Mouse (Mus musculus) megakaryocyte-erythroid progenitor cell, adult 5-6 weeks (primary cell): ENCODE measurements around the gene Mrpl23. TPM values are rescaled to one million over a fixed set of nuclear protein-coding genes. Genes with fewer than 3 reads are reported as not detected.
A peak's percentile ranks its signal among the peaks of the same experiment; 100 is the strongest.

Experiments
- ATAC-seq: replicated peaks from 2 replicates; pipeline ENCODE4 v1.8.0; 2016; ENCODE audit warnings: mild to moderate bottlenecking, inconsistent platforms; ENCODE audit not compliant: severe bottlenecking, poor library complexity, low FRiP score, low TSS enrichment
- total RNA-seq, 2 experiments: library from RNA; stranded (forward) in 1 of 2; stranded (reverse) in 1 of 2; fragments of 200-1000, 215-1000 nt in 1 of 2; fragments of >200 nt in 1 of 2; fragmentation: Nextera tagmentation in 1 of 2; gene quantifications; 2 replicates each; pipeline ENCODE4 v1.2.3; 2014 to 2017

Mrpl23 gene
- total RNA-seq, 2 experiments from 2014 or later: 13.8 to 82.1 TPM

- no peak for ATAC-seq
Observed at GRCm38 (mm10) chr7:142516221-142516978, 16.1 kb upstream of the Mrpl23 start.

DNA sequence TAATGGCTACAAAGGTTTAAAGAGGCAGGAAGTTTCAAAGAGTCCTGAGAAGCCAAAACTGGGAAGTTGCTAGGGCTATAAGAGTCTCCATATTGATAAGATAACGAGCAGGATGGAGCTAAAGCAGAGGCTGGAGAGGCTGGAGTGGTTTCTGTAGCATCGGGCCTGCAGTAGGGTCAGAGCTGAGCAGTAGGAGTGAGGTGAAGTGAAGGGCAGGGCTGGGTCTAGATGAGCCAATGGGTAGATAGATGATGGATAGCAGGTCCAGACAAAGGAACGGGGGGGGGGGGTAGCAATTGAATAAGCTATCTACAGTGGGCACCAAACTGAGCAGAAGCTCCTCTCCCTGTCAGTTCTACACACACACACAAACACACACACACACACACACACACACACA lies 15.0 kb upstream of the Mrpl23 start:
- no peak for ATAC-seq

DNA sequence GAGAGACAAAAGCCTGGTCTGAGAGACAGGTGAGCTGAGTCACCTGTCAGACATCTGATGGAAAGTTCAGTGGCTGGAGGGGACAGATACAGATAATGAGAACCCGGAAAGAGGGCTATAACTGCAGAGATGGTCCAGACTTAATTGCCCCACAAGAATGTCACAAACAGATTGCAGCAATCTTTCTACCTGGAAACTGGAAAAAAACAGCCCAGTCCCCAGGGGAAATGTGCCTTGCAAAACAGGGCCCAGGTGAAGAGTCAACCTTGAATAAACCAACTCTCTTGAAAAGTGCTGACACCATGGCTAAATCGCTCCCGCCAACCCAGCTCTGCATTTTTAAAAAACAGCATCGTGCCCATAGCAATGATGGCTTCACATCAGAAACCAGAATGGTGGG lies 12.2 kb upstream of the Mrpl23 start:
- ATAC-seq: no peak

DNA sequence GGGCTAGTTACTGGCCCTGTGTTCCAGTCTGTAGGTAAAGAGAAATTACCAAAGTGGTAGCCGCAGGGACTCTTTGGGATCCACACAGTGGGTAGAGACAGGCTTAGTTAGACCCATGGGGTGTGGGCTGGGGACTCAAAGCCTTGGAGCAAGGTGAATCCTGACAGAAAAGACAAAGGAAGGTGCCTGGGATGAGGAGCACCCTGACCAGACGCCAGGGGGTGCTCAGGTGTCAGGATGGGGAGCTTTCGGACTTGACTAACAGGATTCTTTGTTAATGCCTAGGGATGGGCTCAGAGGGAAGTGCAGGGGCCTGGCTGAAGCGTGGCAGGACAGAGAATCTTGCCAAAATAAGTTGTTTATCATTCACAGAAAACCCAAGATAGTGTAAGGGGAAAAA lies 10.1 kb upstream of the Mrpl23 start:
- ATAC-seq: 0 out of 2 replicates have a peak, but pooled peaks have one; percentile 27

DNA sequence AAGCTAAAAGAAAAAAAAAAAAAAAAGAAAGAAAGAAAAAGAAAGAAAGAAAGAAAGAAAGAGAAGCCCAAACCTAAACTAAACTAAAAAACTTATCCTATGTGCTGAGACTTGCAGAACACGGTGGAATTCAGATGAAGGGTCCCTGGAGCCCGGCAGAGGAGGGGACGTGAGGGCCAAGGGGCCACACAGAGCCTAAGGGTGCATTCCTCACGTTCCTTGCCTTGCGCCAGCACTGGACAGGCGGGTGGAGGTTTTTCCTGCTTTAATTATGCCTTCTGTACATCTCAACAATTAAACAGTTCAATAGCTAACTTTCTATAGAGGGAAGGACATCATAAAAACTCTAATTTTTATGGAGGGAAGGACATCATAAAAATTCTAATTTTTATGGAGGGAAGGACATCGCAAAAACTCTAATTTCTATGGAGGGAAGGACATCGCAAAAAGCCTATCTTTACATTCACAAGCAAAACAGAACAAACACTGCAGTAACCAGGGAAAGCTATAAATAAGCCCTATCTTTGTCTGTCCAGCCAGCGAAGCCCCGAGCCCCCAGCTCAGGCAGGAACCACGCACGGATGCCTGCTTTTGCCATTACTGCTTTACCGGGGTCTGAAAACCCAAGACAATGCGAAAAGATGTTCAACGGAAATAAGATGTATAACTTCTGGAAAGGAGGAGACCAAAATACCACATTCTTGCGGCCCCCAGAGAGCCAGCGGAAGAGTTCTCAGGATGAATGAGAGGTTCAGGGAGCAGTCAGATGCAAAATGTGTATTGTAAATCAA lies 9.1 kb upstream of the Mrpl23 start:
- no peak for ATAC-seq

DNA sequence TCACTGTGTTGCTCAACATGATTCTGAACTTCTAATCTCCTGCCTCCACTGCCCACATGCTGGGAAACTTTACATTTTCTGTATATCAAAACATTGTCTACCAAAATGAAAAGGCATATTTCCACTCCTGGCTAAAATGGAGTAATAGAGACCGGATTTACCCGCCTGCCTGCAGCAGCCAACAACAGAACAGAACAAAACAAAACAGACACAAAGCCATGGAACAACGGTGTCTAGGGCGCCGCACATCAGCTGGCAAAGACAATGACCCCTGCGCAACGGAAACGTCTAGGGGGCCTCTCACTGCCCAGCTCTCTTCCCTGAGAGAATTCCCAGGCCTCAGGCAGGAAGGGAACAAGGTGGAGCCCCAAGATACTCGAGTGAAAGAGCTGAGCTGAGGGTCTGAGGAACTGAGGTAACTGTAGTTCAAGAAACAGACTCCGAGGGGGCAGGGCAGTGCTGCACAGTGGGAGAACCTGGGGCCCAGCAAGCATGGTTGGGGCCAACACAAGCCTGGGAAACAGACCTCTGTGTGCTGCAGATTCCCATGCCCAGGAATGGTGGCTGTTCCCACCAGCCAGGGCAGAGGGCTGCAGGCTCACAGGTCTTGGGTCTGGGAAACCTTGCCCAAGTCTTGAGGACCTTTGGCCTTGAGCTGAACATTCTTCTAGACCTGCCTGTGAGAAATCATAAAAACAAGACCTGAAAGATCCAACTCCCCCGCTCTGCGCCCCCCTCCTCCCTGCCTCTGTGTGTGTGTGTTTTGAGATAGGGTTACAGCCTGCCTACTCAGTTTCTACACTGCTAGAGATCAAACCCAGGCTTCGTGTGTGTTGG lies 6.9 kb upstream of the Mrpl23 start:
- no peak; the same call in 1 of the 2 replicates for ATAC-seq

DNA sequence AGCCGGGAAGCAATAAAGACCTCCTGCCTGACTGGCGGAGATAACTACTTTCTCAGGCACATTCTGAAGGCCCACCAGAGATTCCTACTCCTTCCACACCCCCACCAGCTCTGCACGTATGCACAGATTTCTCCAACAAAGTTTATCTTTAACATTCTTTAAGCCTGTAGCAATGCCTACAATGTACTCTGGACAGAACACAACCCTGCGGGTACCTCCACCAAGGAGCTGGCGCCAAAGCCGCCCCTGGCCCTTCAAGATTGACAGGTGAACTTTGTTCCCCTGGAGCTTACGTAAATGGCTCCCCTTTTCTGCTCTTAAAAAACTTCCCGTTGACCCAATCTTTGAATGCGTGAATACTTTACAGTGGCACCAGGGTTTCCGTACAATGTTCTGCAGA lies 3.1 kb upstream of the Mrpl23 start:
- no peak for ATAC-seq

DNA sequence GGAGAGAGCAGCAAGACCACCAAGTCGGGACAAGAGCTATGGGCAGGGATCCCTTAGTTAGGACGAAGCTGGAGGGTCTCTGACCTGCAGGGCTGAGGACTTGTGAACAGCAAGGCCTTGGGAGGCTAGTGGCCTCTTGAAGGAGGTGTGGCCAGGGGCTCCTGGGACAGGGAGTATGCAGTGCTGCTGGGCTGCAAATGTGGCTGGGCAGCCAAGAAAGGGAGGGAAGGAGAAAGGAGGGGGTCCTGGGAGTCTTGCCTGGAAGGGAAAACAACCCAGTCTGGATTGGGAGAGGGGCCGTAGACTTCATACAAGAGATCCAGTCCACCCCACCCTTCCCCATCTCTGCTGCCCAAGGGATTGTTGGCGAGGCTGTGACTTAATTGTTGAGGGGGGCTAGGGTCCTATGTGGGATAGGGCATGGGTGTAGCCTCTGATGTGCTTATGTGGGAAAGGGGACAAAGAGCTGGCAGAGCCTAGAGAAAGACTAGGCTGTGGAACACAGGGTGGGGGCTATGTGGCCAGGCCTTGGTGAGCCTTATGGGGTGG lies 439 bp upstream of the Mrpl23 start:
- ATAC-seq: no peak

GRCm38 (mm10) chr7:142533059-142533855 lies 771 bp downstream of the Mrpl23 start:
- ATAC-seq: peak; percentile 67

DNA sequence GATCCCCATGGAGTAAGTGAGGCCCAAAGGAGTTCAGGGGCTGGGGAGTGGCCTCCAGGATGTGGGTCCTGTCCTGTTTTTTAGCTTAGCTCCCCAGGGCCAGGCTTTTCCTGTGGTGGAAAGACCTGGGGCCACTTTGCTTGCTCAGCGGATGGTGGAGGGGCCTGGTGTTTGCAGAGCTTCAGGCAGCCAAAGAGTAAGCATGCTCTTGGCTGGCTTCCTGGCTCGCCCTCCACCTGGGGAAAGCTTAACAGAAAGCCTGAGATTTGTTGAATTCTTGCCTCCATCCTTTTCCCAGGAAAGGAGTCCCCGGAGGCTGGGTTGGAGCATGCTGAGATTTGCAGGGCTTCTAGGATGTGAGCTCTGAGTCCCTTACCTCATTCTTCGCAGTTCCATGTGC lies 2.6 kb downstream of the Mrpl23 start:
- no peak for ATAC-seq

- ATAC-seq: no peak
Observed at GRCm38 (mm10) chr7:142535832-142536231, 3.3 kb downstream of the Mrpl23 start.

DNA sequence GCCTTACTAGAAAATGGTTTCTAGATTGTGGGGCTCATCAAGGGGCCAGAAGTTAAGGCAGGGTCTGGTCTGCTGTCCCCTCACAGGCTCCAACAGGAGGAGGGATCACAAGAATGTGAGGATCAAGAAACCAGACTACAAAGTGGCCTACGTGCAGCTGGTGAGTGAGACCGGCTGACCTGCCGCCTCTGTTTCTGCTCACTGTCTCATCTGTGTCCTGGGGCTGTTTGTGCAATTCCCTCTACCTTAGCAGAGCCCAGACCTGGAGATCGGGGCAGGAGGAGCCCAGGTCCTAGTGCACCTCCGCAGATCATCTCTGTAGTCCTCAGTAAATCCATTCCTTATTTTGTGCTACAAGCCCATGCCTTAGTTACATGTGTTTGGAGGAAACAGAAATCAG lies 4.7 kb downstream of the Mrpl23 start:
- no peak for ATAC-seq

DNA sequence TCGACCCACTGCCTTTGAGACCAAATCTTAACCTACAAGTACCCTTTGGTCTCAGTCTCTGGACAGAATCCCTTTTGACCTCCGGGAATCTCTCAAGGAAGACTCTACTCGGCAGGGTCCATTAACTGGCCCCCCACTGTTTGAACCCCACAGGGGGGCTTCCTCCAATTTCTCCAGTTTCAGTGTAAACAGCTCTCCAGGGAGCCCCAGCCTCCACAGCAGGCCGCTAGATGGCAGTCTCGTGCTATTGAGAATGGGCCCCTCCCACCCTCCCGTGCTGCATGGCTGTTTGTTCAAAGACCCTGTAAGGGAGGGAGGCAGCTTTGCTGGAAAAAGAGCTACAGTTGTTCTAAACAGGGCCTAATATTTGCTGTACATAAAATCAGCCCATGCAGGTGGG lies 5.4 kb downstream of the Mrpl23 start:
- no peak for ATAC-seq

DNA sequence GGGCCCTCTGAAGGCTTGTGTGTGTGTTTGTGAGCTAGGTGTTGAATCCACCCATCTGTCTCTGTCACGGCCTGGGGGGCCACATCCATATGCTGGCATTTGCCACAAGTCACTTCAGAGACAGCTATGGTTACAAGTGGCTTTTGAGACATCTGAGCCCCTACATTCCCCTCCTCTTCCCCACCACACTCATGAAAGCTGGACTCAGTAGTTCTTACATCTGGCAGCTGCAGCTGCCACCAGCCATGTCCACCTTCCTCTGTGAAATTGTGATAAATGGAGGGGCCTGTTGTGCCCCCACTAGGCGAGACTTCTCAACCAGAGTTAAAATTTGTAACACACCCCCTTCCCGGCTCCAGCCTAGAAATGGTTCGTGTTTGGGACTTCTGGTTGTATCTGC lies 5.8 kb downstream of the Mrpl23 start:
- ATAC-seq: no peak

DNA sequence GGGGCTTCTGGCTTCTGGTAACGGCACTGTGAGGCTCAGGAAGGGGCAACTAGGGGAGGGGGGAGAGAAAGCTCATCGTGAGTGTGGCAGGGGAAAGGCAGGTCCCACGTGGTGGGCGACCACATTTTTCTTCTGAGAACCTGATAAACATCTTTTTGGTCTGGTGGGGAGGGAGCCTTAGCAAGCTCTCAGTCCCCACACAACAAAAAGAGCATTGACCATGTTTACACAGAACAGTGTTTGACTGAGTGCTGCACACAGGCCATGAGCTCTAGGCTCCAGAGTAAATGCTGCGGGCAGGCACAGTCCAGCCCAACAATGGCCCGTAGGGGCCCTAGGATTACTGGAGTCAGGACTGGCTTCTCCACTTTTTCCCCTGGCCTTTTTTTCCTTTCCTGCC lies 6.3 kb downstream of the Mrpl23 start:
- ATAC-seq: no peak

GRCm38 (mm10) chr7:142539828-142540227 lies 7.3 kb downstream of the Mrpl23 start:
- ATAC-seq: no peak

DNA sequence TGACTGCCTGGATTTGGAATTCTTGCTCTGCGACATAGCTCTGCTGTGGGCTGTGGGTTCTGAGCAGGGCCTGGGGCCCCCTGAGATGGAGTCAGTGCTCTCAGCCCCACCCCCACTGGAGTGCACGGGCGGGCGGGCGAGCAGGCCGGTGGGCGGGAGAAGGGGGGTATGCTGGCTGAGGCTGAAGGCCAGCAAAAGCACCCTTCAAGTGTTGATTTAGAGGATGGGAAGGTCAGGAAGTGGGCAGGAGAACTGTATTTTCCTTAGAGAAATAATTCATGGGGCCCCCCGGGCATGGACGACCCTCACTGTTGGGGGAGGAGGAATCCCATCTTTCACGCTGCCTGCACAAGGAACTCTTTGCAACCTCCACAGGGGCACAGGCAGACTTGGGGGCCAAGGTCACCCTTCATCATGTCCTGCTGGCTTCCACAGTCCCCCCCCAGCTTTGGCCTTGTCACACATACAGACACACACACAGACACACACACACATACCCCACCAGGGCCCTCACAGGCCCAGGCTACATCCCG lies 10.4 kb downstream of the Mrpl23 start:
- ATAC-seq: no peak

DNA sequence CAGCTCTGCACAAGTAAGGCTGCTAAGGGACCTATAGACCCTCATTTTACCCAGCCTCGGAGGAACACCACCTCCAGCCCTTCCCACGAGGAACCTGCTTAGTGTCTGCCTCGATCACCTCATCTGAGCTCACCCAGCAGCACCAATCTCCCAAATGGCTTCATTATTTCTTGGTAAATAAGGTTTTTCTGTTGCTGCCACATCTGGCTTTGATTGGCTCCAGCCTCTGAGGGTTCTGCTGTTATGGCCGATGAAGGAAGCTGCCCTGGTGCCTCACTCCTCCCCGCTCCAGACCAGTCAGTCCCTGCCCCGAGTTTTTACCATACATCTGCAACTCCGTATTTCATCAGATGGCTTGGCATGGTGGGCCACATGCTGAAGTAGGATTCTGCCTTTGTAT lies 13.5 kb downstream of the Mrpl23 start:
- no peak for ATAC-seq

DNA sequence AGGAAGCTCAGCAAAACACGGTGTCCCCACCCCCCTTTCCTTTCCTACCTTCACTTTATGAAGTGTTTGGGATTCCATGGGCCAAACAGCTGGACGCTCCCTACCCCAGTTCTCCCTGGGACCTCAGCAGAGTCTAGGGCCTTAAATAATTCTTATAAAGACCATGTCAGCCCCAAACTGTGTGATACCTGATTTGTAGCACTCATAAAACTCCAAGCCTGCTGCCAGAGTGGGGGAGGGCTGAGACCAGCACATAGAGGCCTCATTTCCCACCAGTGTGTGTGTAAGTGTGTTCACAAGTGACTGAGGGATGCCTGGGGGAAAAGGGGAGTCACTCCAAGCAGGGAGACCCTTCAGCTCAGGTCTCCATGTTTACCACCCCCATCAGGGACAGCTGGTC lies 15.4 kb downstream of the Mrpl23 start:
- no peak for ATAC-seq
